Mouse (Mus musculus) B cell, adult 2 months (primary cell): ENCODE measurements around the gene Arntl.

Experiments
- DNase-seq, 2 experiments: peaks; one replicate each; pipeline ENCODE4 v3.0.0; 2022

The Arntl gene

DNA sequence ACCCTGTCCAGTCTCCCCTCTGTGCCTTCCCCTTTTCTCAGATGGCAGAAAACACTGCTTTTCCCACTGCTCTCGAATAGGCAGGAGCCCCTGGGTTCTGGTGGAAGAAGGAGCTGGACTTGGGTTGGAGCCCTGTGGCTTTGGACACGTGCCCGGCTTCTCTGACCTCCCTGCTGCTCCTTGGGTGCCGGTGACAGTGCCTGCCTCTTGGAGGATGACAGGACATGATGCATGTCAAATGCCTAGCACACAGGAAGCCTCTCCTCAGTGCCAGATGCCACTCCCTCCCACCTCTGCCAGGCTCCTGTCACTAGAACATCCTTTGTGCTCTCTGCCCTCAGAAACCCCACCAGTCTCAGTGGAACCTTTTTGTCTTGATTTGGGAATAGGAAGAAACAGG is 3.2 kb downstream of the Arntl start:
- peak; percentile 44 to 47 for DNase-seq

DNA sequence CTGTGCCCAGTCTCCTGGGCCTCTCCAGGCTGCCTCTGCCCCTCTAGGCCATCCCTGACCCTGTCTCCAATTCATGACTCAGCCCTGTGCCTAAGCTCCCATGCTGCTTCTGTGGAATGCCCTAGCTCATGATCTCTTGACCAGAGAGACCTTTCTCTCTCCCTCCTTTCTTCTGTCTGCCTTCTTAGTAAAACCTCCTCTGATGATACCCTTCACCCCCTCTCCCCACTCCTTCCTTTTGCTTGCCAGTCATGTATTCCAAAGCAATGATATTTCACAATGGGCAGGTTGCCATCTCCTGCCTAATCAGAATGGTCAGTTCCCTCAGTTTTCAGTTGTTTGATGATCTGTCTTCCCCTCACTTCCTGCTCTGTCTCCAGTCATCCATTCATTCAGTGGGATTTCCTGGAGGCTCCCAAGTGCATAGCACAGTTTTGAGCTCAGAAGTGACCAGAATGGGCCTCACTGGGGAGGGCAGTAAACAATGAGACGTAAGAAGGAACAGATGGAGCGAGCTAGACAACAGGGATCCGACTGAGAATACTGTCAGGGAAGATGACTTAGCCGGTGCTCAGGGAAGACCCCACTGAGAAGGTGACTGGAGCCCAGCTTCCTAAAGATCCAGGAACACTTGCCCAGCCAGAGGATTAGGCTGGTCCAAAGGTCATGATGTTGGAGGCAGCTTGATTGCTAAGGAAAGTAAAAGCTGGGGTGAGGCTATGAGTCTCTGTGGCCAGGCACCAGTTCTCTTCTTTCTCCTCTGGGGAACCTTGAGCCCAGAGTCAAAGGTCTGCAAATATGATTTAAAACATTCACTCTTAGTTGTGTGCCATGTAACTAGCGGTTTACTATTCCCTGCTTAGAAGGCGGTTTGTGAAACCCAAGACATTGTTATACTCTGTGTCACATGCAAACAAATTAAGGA is 7.2 kb downstream of the Arntl start:
- DNase-seq, result no peak

DNA sequence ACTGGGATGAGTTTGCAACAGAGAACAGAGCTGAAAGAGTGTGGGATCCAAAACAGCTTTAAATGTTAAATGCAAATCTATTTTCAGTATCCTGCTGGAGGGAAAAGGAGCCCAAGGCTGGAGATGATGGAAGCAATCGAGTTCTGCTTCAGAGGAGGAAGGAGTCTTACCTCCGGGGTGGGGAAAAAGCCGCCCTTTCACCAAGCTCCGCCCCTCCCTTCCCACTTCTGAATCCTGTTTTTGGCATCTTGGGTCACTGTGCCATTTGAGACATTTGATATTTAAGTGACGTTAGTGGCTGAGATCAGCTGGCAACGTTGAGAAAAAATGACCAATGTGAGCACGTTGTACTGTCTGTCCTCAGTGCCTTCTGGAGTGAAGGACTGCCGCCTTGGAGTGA is 8.9 kb downstream of the Arntl start:
- DNase-seq, result no peak

DNA sequence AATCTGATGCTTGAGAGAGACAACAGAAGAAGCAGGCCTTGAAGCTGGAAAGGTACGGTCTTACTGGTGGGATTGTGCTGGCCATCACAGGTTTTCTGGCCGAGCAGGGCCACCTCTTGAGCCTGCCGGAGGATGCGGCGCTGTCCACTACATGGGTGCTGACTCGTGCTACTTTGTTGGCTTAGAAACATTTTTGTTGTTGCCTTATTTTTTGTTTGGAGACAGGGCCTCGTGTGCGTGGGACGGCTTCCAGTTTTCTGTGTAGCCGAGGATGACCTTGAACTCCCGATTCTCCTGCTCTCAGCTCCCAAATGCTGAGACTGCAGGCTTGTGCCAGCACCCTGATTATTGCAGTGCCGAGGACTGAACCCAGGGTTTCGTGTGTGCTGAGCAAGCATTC is 12.2 kb downstream of the Arntl start:
- DNase-seq, result no peak

DNA sequence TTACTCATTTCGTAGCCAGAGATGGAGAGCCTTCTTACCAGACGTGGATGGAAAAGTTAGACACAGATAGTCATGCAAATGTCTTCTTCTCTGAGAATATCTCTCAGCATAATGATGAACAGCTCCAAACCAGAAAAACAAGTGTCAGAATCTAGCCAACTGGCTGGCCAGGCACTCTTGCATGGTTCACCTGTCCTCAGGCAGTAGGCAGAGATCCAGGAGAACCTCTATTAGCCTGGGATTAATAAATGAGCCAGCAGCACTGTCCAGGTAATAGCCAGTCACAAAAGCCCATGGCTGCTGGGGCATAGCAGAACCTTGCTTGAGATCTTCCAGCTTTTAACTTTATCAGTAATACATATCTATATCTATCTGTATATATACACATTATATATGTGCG is 12.6 kb downstream of the Arntl start:
- DNase-seq, result no peak

DNA sequence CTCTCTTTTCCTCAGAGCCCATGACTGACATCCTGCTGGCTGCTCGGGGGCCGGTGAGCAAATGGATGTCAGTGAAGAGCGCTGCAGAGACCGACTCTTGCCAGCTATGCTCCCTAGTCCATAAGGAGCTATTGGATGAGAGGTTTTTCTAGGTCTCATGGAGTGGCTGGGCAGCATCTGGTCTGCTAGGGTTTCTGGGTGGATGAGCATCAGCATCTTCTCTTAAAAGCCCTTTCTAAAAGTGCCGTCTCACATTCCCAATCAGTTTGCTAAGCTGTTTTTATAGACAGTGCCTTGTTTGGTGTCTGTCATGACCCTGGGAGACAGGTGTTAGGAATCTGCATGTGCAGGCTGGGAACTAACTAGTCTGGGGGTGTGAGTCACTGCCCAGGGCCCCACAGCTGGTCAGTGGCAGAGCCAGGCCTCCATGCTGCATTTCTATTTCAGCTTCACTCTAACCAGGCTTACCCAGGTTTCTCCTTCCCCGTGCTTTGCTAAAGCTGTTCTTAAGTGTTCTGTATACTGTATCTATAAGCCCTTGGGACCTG is 13.5 kb downstream of the Arntl start:
- no peak for DNase-seq

DNA sequence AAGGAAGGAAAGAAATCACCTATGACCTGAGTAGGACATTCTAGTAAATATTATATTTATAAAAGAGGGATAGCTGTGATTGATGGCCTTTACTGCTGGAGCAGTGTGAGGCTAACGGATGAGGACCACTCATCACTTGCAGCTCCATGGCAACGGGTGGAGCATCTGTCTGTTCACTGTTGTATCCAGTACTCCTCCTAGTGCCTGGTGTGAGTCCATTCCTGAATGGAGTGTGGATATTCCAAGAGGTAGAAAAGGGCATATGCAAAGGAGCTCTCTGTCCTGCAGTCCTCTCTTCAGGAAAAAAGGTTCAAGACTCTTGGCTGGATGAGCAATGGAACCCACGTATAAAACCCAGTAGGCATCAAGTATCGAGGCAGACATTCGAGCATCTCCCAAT is 15.6 kb downstream of the Arntl start:
- DNase-seq, result no peak

DNA sequence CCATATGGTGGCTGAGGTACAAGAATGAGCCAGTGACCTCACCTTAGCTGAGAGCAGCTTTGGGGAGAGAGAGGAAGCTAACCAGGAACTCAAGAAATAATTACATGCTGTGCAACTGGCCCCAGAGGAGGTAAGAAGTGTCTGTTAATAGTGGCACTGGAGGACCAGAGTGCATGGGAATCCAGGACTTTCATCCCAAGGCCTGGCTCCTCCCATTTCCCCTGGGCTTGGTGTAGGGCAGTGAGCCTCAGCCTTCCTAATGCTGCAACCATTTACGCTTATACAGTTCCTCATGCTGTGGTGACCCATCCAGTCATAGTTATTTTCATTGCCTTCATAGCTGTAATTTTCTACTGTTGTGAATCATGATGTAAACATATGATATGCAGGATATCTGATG is 17.4 kb downstream of the Arntl start:
- DNase-seq, result no peak

DNA sequence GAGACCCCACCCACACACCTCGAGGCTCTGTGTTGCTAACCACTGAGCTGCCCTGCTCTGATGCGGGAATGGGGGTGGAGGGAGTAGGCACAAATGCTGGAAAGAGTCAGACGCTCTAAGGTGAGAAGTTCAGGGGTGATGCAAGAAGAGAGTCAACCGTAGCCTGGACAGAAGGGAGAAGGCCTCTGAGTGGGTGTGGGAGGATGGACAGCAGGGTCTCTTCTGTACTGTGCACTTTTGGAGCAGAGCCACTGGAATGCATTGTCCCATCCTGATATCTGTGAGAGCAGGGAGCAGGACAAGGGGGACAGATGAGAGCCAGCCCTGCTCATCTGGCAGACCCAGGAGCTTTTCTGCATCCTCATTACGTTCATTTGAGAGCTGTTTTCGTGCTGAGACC is 21.2 kb downstream of the Arntl start:
- DNase-seq, result no peak

DNA sequence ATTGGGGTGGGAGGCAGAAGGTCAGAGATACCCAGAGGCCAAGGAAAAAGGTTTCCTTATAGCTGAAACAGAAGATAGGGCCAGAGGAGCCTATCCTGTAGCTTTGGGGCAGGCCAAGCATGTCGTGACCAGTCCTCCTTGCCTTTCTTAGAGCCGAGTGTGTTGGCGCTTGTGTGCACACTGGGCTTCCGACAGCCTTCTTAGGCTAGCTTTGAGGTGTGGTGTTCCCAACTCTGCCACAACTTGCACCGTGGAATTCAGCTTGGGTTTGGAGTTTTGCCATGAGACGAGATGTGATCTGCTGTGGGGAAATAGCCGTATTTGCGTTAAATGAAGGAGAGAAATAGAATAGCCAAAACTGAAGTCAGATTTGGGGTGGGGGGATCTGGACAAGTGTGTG is 28.9 kb downstream of the Arntl start:
- no peak for DNase-seq

DNA sequence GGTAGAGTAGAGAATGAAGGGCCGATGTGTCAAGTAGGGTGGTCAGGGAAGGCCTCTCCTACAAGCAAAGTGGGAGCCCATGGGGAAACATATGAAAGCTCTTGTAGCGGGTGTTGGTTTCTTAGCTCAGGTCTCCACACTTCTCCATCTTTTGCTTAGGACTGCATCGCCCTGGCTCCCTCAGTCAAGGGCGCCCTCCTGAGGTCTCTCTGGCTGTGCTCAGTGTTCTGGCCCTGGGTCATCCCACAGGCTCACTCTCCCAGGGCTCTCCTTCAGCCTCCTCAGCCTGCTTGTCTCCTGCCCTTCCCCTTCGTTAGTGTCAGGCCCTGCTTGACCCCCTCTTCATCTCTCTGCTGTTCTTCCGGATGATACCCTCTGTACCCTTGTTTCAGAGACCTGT is 31.1 kb downstream of the Arntl start:
- DNase-seq, result no peak

DNA sequence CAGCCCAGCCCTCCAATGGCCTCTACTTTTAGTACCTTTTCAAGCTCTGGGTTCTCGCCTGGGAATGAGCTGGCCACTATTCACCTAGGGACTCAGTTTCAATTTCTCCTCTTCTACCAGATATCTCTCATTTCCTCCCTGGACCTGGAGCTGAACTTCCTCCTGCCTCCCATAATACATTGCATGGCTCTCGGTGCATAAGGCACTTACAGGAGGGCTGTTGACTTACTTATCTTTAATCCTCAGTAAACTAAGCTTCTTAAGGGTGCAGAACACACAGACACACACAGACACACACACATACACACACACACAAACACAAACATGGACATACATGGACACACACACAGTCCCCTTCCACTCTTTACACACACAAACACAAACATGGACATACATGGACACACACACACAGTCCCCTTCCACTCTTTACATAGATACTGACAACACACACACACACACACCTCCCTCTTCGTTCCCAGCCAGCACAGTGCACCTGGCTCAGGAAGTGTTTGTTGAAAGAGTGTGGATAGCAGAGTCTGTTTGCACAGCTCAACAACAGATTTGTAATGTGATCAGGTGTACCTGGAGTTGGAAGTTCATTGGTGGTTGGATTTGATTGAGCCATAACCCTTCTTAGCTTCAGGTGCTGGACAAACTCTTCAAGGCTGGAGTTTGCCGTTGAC is 32.3 kb downstream of the Arntl start:
- no peak for DNase-seq

DNA sequence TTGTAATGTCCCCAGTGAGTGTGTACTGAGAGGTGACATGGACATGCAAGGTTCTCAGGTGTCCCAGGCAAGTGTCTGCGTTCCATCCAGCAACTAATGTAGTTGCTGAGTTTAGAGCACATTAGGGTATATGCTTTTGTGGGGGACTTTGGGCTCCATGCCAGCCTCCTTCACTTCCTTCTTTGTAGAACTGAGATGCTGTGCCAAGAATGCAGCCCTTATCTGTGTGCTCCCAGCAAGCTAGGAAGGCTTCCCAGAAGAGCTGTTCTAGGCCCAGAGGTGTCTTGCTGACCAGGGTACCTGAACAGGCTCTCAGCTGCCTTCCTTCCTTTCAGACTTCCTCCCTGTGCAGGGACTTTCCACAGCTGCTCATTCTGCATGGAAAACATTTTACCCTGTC is 33.2 kb downstream of the Arntl start:
- no peak for DNase-seq

DNA sequence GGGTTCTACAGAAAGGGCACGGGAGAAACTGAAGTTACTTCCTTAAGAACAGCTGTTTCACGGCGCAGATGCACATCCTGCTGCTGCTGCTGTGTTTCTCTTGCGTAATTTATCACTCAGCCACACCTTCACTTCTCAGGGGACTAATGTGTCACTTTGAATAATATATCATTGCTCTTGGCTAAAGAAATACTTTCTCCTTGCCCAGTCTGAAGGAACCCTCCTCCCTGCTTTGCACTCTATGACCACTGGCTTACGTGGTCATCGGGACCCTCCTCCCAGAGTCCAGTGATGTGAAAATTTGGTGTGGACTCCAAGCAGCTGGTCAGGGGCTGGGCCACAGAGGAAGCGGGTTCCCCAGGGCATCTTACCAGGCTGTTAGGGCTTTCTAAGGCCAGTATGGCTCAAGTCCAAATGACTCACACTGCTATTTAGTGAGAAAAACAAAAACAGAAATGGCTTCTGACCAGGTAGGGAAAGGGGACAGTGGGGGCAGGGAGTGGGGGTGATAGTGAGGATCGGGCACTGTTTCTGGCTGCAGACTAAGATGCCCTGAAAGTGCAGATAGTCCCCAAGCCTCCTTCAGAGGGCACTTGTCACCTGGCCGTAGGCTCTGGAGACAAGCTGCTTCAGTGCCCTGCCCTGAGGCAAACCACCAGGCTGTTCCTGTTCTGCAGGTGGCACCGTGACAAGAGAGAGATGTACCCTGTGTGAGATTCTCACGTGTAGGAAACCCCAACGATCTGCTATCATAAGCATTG is 34.8 kb downstream of the Arntl start:
- peak; percentile 15 to 17 for DNase-seq

DNA sequence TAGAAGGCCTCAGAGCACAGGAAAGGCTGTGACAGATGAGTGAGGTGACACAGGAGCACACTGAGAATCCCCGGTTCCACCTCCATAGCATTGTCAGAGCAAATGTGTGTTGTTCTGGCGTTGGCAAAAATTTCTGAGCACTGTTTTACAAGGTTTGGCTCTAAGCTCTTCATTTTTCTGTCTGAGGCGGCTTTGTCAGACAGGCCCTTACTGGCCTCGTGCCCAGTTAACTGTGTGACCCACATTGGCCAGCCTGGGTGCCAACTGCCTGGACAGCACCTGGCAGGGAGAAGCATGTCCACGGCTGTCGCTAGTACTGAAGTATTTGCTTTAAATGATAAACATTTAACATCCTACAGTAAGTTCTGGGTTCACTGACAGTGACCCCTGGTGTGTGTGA is 35.4 kb downstream of the Arntl start:
- no peak for DNase-seq

DNA sequence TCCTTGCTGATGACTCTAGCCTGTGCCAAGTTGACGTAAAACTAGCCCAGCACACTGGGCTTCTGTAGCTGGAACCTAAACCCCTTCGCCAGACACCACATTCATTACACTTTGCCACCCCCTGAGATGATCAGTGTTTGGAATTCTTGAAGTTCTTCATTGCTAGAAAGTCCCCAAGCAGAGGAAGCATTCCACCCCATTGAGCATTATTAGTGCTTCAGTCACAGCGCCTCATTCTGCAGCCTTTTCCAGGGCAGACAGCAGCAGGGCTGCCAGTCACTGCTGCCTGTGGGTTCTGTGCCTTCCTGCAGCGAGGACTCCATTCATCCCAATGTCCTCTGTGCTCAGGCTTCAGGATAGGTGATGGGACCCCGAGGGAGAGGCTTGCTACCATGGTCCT is 37.9 kb downstream of the Arntl start:
- no peak for DNase-seq

DNA sequence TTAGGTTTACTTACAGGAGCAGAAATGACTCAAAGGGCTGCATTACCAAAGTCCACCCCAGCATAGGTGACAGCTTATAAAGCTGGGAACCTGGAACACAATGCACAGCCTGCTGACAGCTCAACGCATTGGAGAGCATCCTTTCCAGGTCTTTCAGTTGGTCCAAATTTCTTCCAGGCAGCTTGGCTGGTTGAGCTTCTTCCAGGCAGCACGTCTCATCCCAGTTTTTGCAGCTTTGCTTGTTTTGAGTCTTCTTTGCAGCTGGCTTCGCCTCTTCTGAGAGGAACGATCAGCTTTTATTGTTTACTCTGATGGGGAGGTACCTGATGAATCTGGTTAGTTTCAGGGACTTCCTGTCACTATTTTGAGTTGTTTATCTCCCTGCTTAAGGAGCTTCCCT is 39.2 kb downstream of the Arntl start:
- no peak for DNase-seq

DNA sequence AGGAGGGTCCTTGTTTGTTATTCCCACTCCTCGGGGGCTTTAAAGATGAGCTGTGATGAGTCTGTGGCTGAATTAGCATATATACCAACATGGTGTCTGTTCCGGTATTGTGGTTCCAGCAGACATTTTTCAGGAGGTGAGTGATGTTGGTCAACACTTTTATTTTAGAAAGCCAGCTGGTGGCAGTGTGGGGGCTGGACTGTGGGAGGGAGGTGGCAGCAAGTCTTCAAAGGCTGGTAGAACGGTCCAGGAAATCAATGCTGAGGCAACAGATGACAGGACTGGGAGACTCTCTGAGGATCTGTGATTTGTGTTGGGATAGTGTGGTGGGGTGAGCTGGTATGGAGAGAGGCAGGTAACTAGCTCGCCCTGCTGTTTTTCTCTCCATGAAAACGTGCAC is 39.9 kb downstream of the Arntl start:
- DNase-seq, result no peak

DNA sequence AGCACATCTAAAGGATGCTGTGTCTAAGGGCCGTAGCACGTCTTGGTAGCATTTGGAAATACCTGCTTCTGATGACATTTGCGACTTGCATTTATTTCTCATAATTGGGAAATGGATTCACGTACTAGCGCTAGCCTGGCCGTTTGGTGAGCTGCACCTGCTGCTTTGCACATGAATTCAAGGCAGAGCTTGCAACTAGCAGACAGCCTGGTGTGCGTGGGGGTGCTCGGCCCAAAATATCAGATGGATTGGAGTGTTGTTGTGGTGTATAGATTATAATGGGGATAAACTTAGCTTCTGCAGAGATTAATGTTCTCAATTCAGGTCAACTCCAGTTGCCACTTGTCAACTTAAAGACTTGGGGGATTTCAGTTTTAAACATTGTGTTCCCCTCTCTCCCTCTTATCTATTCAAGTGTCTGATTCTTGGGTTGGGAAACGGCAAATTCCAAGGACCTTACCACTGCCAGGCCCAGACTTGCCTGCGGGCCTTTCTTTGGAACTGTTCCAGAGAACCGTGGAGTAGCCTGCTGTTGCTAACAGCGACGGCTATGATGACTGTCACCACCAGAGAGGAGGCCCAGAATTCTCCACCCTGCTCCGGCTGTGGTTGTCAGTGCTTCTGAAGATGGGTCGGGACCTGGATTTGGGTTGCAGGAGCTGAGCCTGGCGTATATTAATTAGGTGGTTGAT is 42.0 kb downstream of the Arntl start:
- DNase-seq, result no peak

DNA sequence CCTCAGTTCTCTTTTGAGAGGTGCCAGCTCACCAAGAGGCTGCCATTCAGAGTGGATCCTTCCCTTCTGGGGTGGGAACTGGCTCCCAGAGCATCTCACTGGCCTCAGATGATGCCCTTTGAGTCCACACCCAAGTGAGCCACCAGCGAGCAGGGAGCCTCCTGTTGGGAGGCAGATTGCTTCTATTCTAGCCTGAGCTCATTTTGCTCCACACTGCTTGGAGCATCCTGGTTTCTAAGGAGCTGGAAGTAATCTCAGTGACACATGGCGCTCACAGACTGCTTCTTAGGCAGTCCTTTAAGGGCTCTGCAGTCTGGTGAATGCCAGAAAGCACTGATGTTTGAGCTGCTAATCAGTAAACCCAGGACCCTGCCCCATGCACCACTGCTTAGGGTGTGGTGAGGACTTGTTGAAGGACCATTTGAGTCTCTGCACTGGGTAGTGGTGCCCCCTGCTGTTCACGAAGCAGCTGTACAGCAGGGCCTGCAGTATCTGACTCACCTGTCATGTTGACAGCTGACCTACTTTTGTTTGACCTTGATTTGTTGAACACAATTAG is 43.2 kb downstream of the Arntl start:
- DNase-seq, result peak; percentile 59 to 63

DNA sequence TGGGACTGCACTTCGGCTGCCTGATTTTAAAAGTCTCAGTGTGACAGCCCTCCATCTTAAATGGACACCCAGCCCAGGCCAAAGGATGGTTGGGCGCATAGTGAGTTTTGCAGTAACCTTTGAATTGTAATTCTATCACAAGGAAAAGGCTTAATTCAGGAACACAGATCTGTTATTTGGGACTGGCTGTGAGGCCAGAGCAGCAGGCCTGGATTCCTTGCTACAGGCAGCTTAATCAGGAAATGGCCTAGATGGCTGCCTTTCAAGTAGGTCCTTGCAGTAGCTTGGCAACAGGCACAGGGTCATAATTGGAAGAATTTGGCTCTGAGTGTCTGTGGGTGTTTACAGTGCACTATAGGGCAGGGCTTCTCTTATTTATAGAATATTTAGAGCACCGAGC is 43.7 kb downstream of the Arntl start:
- DNase-seq, result no peak

DNA sequence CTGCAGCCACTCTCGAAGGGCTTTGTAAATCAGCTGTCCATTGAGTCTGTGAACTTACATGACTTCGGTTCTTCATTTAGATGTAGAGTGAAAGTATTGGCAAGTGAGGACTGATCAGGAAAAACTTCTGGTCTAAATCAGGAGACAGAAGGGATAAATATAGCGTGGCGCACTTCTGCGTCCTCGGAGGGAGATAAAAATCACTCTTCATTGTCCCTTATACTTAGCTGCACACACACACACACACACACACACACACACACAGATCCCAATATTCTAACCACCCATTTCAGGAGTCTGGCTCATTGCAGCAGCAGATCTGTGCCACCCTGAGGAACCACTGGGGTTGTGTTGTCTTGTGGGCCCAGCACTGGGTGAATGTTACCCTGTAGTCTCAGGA is 44.3 kb downstream of the Arntl start:
- DNase-seq, result no peak
